Mouse (Mus musculus) neutrophil, adult 5-6 weeks (primary cell): Measurements from ENCODE around the gene Tamm41. TPM values are rescaled to one million over a fixed set of nuclear protein-coding genes. Genes with fewer than 3 reads are reported as not detected.

Source experiments
- ATAC-seq: fragments of 151-379, 151-347 bp; 2 replicates; pipeline ENCODE4 v1.8.0; 2017; ENCODE audit warnings: mild to moderate bottlenecking, moderate TSS enrichment; ENCODE audit not compliant: insufficient number of reproducible peaks, poor library complexity, low FRiP score, severe bottlenecking; ENCODE audit errors: extremely low read depth
- total RNA-seq: library from RNA; stranded (forward); fragments of 200-1000 nt; gene quantifications from 2 replicates; pipeline ENCODE4 v1.2.3, GENCODE M21; 2017

Gene Tamm41
- total RNA-seq, 1 experiment from 2014 or later: 33.6 TPM

DNA sequence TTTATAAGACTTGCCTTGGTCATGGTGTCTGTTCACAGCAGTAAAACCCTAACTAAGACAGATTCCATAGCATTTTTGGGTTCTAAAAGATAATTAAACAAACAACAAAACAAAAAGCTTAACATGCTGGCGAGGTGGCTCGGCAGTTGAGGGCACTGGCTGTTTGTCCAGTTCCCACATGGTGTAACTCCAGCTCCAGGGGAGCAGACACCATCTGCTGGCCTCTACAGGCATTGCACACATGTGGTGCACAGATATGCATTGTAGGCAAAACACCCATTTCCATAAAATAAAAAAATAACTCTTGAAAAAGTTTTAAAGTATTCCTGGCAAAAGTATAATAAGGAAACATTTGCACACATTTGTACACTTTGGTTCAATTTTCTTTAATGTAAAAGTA lies 7.6 kb downstream of the Tamm41 start:
- no peak for ATAC-seq

DNA sequence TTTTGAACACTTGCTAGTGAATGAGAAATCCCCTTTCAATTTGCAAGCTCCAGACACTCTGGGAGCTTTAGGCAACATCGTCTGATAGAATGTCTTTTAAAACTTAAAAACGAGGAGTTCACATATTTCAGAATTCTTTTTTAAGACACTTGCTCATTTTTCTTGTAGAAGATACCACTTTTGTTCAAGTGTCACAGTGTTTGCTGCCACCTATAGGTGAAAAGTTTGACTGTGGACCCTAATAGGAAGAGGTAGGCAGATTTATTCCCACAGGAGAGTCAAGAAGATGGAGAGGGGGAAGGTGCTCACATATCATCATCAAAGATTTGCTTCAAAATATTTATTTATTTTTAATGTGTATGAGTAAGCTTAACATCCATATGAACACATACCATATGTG lies 8.4 kb downstream of the Tamm41 start:
- ATAC-seq: no peak

DNA sequence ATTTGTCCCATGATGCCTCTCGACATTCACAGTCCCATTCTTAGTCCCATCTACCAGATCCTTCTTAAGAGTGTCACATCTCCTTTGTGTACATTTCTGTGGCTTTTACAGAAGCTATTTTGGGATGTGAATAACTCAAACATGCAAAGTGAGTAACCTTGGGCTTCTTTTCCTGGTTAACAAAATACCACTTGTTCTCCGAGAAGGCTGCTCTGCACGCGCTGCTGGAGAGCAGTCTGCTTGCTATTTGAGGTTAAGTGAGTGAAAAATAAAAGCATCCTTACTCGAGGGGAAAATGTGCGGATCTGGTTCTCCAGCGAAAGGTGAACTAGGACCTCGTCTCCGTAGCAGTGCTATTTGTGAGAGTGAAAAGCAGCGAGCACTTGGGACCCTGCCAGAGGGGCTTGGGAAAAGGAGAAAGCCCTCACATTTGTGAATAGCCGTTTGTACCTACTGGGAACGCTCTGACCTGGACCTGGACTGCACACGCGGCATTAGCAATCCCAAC lies 10.1 kb downstream of the Tamm41 start:
- ATAC-seq: no peak

DNA sequence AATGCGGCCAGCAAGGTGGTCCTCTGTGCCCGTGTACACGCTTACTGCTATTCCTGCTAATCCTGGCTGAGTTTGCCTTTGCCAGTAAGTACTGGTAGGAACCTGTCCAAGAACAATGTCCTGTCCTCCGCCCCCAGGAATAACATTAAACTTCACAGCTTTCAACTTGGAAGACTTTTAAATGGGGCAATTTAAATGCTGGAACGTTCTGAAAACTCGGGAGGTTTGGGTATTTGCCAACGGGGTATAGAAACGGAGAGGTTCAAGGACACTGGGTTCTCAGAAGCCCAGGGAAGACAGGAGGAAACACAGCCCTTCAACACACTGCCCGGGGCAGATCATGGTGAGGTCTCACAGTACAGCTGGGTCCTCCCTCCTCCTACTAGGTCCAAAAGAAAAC lies 14.8 kb downstream of the Tamm41 start:
- ATAC-seq: no peak

DNA sequence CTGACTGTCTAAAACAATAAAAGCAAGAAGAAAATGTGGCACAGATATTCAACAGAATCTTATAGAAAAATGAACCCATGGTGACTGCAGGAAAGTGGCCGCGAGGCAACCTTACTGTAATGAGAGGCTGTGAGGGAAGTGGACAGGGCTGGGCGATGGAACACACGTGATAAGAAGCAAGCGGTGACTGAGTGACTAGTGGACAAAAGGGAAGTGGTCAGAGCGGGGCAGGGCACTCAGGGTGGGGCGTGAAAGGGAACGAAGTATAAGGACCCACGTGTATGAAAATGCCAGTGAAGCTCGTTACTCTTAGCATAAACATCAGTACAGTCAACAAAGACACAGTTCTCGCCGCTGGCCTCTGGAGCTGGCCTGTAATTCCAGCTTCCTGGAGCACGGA lies 22.2 kb downstream of the Tamm41 start:
- ATAC-seq: peak; percentile 85

DNA sequence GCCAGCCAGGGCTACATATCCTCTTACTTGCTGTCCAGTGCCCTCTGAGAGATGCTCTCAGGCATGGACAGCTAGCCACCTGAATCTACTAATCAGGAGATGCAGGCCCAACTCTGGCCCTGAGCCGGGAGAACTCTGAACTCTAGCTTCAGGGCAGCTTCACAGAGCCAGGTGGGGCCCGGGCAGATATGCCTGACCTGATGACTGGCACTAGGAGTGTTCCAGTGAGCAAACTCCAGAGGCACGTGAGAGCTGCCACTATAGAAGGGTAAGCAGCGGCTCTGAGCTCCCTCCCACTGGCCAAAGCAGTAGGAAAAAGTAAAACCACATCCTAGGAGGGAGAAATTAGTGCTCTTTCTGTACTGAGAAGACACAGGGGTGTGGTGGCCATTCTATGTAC lies 24.1 kb downstream of the Tamm41 start:
- no peak for ATAC-seq

DNA sequence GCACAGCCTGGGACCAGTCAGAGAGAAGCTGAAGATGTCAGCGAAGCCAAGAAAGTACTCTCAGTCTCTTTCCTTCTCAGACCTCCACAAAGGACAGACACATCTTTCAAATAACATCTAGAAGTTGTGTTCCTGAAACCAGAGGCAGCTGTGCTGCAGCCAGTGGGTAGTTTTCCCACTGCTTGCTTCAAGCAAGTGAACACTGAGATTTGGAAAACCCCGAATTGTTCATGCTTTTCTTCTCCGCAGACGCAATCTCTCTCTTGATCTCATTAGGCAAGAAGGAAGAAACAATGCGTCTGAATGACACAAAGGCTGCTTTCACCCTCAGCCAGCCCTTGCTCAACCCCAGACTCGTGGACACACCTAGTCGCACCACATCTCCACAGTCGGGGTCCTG lies 25.9 kb downstream of the Tamm41 start:
- no peak for ATAC-seq

DNA sequence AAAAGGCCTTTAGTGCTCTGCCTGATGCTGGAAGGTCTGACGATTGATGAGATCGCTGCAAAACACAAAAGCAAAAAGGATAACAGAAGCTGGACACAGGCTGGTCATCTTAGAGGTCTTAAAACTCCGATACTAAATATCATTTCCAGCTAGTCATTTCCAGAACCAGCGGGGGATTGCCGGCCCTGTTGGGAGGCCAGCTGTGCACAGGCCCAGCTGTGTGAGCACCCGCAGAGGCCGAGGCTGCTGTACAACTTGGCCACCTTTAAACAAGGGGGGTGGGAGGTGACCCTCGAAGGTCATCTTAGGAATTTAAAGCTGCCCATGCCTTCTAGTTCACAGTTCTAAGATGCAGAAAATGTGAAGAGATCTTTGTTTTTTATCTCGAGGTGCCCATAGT lies 26.9 kb downstream of the Tamm41 start:
- ATAC-seq: no peak

DNA sequence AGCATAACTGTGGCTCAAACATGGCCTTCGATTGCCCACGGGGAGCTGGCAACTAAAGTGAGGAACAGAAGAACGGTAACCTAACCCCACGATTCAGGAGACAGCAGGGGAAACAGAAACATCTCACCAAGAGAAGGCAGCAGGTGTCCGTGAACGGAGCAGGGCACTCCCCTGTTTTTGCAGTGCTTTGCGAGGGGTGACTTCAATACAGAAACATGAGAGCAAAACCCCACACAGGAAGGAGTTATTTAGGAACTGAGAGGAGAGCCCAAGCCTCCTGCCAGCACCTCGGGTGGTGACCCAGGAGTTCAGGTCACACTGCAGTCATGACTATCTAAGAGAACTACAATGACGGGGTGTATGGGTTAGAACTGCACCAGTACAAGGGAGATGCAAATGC lies 27.4 kb downstream of the Tamm41 start:
- no peak for ATAC-seq

DNA sequence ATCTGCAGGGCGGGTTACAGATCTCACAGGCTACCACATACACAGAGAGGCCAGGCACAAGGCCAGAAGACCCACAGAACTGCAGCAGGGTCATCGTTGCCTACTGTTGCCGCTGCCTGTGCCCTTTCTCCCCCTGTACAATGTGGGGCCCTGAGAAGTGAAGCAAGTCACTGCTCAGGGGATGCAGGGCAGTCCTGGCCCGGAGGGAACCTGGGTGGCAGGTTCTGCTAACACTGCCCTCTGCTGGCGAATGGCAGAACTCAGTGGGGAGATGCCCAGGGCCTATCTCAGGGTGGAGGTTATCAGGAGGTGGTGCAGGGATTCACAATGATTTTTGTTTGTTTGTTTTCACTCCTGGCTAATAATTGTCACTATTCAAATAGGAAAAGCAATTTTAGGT lies 29.9 kb downstream of the Tamm41 start:
- ATAC-seq: peak; percentile 75

DNA sequence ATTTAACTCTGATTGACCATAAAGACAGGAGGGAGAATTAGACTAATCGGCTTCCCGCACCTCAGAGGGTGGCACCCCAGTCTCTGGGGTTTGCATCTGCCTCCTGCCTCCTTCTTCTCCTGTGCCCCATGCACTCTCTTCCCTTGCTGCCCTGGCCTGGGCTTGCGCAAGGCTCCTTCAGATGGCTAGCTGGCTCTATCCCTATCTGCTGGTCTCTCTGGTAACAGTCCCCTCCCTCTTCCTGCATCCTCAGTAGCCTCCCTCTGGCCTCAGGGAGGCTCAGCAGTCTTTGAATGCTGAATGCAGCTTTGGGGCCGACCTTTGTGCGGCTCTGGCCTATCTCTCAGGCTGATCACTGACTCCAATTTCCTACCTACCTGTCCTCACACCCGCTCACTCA lies 30.7 kb downstream of the Tamm41 start:
- no peak for ATAC-seq

DNA sequence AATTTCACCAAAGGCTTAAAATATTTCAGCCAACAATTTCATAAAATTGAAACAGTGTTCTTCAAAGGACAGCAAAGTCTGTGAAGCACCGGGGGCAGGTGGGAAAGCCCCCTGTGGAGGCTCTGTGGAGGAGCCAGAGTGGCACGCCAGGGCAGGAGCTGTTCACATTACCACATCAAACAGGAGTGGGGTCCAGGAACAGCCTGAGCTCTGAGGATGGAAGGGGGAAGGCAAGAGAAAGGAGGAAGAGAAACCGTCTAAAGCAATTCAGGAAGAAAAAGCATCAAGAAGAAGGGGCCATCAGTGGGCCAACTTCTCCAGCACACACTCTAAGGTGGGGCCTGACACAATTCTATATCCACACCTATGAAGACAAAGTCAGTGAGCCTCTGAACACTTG lies 31.6 kb downstream of the Tamm41 start:
- no peak for ATAC-seq

DNA sequence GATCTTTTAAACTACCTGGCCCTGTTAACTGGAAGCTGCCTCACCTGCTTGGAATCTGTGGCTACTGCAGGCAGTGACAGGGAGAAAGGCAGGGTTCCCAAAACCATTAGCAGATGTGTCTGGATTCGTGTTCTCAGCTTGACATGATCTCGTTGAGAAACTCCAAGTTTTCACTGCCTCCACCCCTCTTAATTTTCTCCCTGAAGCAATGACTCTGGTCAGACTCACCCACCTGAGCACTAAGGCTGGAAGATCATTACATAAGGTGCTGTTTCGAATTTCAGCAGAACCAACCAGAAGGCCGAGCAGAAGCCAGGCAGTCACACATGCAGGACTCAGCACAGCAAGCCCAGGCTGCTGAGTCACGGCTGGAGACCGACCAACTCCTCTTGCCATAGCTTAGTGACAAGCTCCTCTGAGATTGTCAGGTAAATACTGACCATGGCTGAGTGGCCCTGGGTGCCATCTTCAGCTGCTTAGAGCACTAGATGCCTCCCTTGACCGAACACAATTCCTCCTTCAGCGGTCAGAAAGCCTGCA lies 32.3 kb downstream of the Tamm41 start:
- ATAC-seq: no peak

DNA sequence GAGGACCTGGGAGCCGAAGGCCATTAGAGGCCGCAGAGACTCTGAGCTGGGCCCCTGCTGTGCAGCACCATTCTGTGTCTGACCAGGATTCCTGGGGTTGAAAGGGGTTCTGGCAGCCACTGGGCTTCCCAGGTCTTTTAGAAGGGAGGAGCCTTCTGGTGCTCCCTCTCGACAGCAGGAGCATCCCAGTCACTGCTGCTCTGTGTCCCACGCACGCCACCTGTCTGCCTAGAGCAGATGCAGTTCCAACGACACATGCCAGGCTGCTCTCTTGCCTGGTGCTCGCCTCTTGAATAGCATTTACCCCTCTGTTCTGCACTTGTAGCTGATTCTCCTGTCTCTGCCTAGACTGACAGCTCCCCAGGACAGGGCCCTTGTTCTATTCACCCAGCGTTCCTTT lies 33.0 kb downstream of the Tamm41 start:
- no peak for ATAC-seq

DNA sequence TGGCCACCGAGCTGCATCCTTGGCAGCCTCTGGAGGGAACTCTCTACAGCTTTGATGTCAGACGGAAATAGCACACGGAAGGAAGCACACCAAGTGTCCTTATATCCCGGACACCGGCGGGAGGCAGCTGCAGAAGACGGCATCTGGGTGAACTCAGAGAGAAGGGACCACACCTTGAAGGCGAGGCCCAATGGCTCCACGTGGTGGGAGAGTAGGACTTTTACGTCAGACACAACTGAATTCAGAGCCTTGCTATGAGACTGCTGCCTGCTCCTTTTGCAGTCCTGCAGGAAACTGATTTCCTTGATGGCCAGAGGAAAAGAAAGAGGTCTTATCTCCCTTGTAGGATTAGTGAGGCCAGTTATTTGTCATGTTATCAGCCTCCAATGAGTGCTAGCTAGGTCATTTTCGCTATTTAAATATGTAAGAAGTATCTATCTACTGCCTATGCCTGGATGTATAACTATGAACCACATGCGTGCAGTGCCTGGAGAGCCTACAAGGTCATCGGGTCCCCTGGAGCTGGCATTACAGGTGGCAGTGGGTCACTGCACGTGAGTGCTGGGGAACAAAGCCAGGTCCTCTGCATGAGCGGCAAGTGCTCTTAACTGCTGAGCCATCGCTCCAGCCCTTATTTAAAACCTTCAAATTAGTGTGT lies 39.2 kb downstream of the Tamm41 start:
- ATAC-seq: no peak

DNA sequence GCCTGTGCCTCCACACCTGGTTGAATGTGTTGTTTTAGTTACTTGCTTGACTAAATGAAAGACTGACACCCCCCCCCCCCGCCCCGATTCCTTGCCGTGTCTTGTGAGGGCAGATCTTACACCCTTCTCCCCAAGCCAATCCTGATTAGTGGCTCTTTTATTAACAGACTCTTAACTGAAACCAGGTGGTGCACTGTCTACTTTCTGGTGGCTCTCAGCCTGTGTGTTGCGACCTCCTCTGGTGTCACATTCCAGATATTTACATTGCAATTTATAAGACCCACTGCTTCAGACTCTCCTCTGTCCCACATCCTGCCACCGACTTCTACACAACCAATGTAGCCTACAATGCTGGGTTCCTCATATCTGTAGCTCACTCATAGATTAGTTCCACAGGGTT lies 40.2 kb downstream of the Tamm41 start:
- ATAC-seq: no peak

DNA sequence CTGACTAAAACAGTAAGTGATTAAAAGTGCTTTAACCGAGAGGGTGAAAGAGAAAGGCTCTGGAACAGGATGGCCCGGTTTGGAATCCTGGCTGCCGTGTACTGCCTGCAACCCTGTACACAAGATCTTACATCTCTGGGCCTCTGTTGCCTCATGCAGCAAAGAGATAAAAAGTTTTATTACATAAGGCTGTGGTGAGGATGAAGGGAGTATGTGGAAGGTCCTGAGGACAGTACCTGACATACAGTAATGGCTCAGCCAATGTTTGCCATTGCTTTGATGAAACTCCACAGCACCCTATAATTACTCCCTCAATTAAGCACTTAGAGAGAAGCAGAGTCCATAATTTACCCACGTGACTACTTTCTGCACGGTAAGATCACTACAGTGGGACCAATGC lies 40.8 kb downstream of the Tamm41 start:
- ATAC-seq: no peak

DNA sequence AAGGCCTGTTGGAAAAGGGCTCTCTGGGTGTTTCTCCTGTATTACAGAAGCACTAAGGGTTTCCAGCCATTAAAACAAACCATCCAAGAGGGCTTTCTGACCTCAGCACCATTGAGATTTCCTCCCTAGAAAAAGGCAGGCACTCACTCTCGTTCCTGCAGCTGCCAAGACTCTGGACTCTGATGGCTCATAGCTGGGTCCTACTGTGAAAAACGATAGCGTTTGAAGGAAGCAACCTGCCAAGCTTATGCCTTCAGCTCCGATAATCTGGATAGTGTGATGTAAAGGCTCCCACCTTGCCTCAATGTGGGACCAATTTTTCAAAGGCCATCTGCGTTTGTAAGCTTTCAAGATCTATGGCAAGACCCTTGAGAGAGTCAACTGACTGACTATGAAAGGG lies 43.6 kb downstream of the Tamm41 start:
- ATAC-seq: no peak

DNA sequence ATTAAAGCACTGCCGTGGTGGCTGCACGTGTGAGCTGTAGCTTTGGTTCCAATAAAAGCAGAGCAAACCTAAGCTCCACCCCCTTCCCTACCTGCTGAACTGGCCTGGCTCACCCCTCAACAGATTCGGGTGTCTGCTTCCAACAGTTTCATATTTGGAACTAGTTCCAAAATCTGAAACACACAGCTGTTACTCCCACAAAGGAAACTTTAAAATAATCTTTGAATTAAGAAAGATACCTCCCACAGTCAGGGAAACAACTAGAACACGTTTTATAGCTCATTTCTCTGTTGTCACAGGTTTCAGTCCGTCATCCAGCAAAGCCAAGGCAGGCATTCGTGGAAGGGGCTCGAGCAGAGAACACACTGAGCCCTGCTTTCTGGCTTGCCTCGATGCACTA lies 44.0 kb downstream of the Tamm41 start:
- no peak for ATAC-seq

DNA sequence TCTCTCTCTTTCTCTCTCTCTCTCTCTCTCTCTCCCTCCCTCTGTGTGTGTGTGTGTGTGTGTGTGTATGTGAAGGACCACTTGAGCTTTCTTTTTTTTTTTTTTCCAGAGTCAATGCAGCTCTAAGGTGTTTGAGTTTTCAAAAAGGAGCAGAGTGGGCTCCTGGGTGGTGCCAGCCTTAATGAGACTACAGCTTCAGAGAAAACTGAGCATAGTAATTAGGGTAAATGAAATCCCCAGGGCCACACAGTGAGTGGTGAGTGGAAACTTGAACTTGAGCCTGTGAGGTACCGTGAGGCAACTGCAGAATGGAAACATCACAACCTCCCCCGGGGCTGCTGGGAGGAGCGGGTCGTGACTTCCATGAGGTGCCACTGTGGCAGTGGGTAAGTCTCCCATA lies 45.8 kb downstream of the Tamm41 start:
- ATAC-seq: no peak

DNA sequence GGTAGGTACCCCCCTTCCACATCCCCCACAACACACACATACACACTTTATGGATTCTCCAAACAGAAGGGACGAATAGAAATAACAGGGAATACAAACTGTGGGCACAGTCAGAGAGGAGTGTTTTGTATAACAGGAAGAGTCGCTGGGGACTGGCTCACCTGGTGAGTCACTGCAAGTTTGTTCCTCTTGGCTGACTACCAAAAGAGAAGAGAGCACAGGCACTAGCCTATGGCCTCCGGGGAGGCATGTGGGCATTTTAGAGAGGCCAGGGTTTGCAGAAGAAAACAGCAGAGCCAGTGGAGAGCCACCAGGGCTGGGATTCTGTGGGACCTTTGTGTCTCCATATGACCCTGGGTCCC lies 49.1 kb downstream of the Tamm41 start:
- ATAC-seq: peak; percentile 44; the same call in 1 of the 2 replicates
